Mouse (Mus musculus) activated CD4-positive, CD25-positive, alpha-beta regulatory T cell, adult 4 months (primary cell): ENCODE results near the gene Ncoa5. TPM values are rescaled to one million over a fixed set of nuclear protein-coding genes. Genes with fewer than 3 reads are reported as not detected.

Experiments used
- ATAC-seq: one replicate; pipeline ENCODE4 v1.8.0; 2017
- polyA plus RNA-seq, 2 experiments: library from polyadenylated mRNA; unstranded; fragments of 100-300 nt; shearing (Covaris generic); gene quantifications; one replicate each; pipeline ENCODE4 v1.2.1; 2017

Ncoa5 gene
- polyA plus RNA-seq, 2 experiments from 2014 or later, result 21.6 to 34.8 TPM

- ATAC-seq, result no peak
These were observed 40.5 kb downstream of the Ncoa5 start for GRCm38 (mm10) chr2:164994156-164994555.

- no peak for ATAC-seq
These were observed 42.9 kb downstream of the Ncoa5 start for GRCm38 (mm10) chr2:164991808-164992207.

- no peak for ATAC-seq
These were observed 43.6 kb downstream of the Ncoa5 start for GRCm38 (mm10) chr2:164991111-164991510.

- no peak for ATAC-seq
These were observed 45.9 kb downstream of the Ncoa5 start for GRCm38 (mm10) chr2:164988777-164989176.

- no peak for ATAC-seq
These were observed 48.2 kb downstream of the Ncoa5 start for GRCm38 (mm10) chr2:164986371-164987027.

- no peak for ATAC-seq
These were observed 48.7 kb downstream of the Ncoa5 start for GRCm38 (mm10) chr2:164985962-164986361.

GRCm38 (mm10) chr2:164979749-164980148 lies 54.9 kb downstream of the Ncoa5 start:
- no peak for ATAC-seq

- ATAC-seq, result no peak
These were observed 59.1 kb downstream of the Ncoa5 start for GRCm38 (mm10) chr2:164975611-164976010.

- ATAC-seq, result no peak
These were observed 62.0 kb downstream of the Ncoa5 start for GRCm38 (mm10) chr2:164972646-164973045.

GRCm38 (mm10) chr2:164970631-164971196 lies 64.0 kb downstream of the Ncoa5 start:
- no peak for ATAC-seq

- ATAC-seq, result no peak
These were observed 65.3 kb downstream of the Ncoa5 start for GRCm38 (mm10) chr2:164969348-164969781.

GRCm38 (mm10) chr2:164968451-164968851 lies 66.2 kb downstream of the Ncoa5 start:
- no peak for ATAC-seq

- no peak for ATAC-seq
These were observed 66.8 kb downstream of the Ncoa5 start for GRCm38 (mm10) chr2:164967761-164968440.

GRCm38 (mm10) chr2:164967193-164967592 lies 67.5 kb downstream of the Ncoa5 start:
- ATAC-seq, result no peak

GRCm38 (mm10) chr2:164966381-164966780 lies 68.3 kb downstream of the Ncoa5 start:
- no peak for ATAC-seq

- no peak for ATAC-seq
These were observed 69.7 kb downstream of the Ncoa5 start for GRCm38 (mm10) chr2:164964981-164965380.

- no peak for ATAC-seq
These were observed 70.3 kb downstream of the Ncoa5 start for GRCm38 (mm10) chr2:164964242-164964894.

GRCm38 (mm10) chr2:164962183-164962580 lies 72.5 kb downstream of the Ncoa5 start:
- no peak for ATAC-seq

GRCm38 (mm10) chr2:164961506-164962182 lies 73.0 kb downstream of the Ncoa5 start:
- ATAC-seq, result peak; percentile 10

GRCm38 (mm10) chr2:164960716-164961441 lies 73.8 kb downstream of the Ncoa5 start, which contains the start of gene Slc12a5:
Gene Slc12a5 (plus strand): TSS chr2:164960802.
- no peak for ATAC-seq

- ATAC-seq, result no peak
These were observed 76.9 kb downstream of the Ncoa5 start for GRCm38 (mm10) chr2:164957548-164958315.
